Mouse (Mus musculus) urinary bladder, postnatal 14 days (tissue): ENCODE results near the gene Ofcc1.

Experiments used
- DNase-seq: peaks from one replicate; pipeline ENCODE4 v3.0.0; 2021; ENCODE audit warnings: low spot score

Ofcc1 gene

GRCm38 (mm10) chr13:40236356-40236755 lies 124.9 kb downstream of the Ofcc1 start:
- DNase-seq = no peak

DNA sequence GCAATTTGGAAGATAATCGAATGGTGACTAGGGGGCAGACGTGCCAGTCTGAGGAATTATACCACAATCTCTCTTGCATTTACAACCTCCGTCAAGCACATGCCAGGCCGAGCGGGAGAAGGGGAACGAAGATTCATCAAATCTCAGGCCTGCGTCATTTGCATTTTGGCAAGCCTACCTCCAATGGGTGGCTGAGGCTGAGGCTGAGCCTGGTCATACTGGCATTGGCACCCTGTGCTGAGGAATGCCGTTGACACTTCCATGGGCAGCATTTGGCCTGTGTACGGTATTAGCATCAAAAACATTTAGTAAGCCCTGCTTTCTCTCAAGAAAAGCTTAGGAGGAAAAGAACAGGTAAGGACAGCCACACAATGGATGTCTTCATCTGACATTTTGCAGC lies 152.9 kb downstream of the Ofcc1 start:
- DNase-seq = no peak

GRCm38 (mm10) chr13:40181786-40182185 lies 179.5 kb downstream of the Ofcc1 start:
- no peak for DNase-seq

- no peak for DNase-seq
Measured at GRCm38 (mm10) chr13:40171775-40172174, 189.5 kb downstream of the Ofcc1 start.

GRCm38 (mm10) chr13:40167871-40168270 lies 193.4 kb downstream of the Ofcc1 start:
- DNase-seq = no peak

DNA sequence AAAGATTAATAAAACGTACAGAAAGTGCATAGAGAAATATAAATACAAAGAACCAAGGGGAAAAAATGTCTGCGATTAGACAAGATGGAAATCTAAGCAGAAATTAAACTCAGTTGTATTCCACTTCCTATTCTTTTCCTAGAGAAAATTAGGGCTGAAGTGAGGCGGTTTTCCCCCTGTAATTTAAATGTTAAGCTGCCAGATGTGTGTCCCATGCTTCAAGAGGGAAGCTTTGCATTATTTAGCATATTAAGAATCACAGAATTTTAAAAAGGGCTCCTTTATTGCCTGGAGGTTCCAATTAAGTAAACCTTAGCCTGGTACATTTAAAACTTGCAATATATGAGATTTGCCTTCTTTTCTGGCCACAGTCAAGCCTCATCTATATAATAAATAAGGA lies 205.8 kb downstream of the Ofcc1 start:
- DNase-seq = no peak

DNA sequence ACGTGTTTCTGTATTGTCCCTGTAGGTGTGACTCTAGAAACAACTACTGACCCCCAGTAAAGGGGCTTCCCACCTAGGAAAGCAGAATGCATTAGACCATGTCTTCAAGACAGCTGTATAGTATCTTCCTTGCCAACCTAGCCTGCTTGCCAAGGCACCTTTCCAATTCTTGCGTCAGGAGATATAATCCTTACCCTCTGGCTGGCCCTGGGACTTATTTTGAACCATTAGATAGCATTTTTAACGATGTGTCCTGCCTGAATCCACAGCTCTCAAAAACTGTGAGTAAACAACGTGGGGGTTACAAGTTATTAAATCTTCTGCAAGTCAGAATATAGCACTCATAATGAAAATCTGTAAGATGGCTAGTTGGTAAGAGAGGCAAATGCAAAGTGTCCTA lies 221.3 kb downstream of the Ofcc1 start:
- no peak for DNase-seq

GRCm38 (mm10) chr13:40136096-40136495 lies 225.2 kb downstream of the Ofcc1 start:
- no peak for DNase-seq

GRCm38 (mm10) chr13:40135670-40136069 lies 225.6 kb downstream of the Ofcc1 start:
- no peak for DNase-seq

DNA sequence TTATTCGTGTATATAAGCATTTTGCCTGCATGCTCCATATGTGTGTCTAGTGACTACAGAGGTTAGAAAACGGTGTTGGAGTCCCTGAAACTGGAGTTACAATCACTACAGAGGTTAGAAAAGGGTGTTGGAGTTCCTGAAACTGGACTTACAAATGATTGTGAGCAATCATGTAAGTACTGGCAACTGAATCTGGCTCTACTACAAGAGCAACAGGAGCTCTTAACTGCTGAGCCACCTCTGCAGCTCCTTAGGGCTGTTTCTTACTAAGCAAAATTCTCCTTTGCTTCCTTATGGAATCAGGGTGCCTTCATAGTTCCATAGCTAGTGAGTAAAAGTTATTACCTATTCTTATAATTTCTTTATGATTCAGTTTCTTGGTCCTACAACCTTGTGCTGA lies 237.4 kb downstream of the Ofcc1 start:
- no peak for DNase-seq

GRCm38 (mm10) chr13:40112336-40112735 lies 248.9 kb downstream of the Ofcc1 start:
- no peak for DNase-seq

DNA sequence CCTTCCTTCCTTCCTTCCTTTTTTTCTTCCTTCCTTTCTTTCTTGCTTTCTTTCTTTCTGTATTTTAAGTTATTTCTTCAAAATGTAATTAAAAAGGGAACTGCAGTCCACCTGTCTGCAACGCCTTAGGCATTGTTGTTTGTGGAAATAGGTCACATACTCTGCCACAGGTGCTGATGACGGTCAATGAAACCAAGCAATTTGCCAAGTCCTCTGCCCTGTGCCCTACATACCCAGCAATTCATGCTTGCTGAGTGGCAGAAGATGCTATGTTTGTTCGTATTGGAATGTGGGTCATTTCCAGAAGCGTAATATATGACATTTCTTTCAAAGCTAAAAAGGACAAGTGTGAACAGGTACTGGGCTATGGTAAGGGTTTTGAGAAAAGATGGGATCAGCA lies 285.0 kb downstream of the Ofcc1 start:
- DNase-seq = no peak

- no peak for DNase-seq
Measured at GRCm38 (mm10) chr13:40074850-40075416, 286.3 kb downstream of the Ofcc1 start.

- no peak for DNase-seq
Measured at GRCm38 (mm10) chr13:40070004-40070403, 291.2 kb downstream of the Ofcc1 start.

GRCm38 (mm10) chr13:40061281-40061680 lies 300.0 kb downstream of the Ofcc1 start:
- no peak for DNase-seq

DNA sequence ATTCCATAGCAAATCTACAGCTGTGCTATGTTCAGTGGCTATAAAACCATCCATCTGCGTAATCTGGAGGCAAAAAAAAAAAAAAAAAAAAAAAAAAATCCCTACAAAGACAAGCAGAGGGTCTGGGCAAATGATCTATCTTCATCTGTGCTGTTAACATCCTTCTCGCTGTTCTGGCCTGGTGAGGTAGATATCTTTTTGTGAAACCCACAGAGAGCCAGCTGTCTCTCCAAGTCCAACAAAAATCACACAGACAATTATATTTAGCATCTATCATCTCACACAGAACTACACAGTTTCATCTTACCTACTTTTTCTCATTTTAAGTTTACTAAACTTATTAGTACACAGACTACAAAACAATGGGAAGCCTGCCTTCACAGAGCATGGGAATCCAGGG lies 323.4 kb downstream of the Ofcc1 start:
- no peak for DNase-seq

GRCm38 (mm10) chr13:40036981-40037765 lies 324.1 kb downstream of the Ofcc1 start:
- no peak for DNase-seq

DNA sequence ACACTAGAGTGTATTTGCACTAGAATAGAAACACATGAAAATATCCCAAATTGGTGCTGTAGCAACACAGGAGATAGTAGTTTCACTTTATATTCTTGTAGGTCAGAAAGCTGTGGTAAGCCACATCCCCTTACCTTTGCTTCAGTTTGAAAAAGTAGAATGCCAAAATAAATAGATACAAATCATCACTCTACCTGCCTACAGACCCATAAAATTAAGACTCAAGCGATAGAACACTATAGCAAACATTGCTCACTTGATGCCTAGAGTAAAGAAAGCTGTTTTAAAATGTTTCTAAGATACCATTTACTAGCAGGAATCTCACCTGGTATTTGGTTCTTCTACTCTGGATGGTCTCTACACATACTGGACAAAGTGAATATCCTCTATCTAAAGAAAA lies 331.8 kb downstream of the Ofcc1 start:
- no peak for DNase-seq

GRCm38 (mm10) chr13:40028827-40029226 lies 332.4 kb downstream of the Ofcc1 start:
- DNase-seq = no peak

DNA sequence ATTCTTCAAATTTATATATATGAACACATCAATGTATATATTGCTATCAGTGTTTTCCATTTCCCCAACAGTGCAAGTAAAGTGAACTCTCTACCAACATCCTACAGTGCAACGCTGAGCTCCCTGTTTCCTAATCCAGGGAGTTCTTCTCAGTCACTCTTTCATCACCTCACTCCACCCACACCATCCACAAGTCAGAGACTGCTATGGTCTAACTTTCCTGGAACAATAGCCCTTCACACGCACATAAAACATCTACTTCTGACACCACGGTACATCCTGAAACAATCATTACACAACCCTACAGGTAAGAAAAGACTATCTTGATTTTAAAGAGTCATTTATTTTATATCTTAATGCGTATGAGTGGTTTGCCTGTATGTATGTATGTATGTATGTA lies 335.4 kb downstream of the Ofcc1 start:
- DNase-seq = no peak

DNA sequence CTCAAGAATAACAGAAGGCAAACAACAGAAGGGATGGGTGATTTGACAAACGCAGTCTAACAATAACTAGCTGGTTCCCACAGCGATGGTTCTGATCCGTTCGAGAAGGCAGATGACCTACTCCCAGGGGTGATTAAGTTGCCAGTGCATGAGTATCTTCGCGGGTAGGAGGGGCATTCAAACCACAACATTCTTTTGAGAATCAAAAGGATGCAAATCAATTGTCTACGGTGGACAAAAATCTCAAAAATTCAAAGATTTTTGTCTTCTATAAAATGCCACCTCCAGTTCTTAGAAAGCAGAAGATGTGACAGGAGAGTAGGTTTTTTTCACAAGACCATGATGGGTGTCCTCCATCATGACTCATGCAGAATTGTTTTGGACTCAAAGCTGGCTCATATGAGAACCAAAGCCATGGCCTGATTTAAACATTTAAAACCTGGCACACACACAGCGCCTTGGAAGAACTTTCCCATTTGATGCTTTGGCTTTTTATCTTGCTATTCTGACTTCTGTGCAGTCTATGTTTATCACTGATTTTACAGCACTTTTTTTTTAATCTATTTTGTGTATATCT lies 338.0 kb downstream of the Ofcc1 start:
- no peak for DNase-seq

DNA sequence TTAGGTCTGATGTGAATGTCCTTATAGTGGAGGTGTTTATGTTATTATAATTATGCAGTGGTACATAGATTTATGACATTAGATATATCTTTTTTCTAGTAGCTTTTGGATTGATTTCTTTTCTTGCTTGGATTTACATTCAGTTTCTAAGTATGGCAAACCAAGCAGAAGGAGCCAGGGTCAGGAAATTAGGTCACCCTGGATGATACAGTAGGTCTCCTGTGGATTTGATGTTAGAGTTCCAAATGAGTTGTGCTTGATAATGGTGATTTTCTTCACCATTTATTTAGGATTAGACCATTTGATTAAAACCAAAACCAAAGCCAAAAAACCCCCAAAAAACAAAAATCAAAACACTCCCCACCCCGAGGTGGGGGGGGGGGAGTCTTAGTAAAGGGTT lies 338.6 kb downstream of the Ofcc1 start:
- no peak for DNase-seq

- DNase-seq = no peak
Measured at GRCm38 (mm10) chr13:40000236-40000635, 361.0 kb downstream of the Ofcc1 start.

DNA sequence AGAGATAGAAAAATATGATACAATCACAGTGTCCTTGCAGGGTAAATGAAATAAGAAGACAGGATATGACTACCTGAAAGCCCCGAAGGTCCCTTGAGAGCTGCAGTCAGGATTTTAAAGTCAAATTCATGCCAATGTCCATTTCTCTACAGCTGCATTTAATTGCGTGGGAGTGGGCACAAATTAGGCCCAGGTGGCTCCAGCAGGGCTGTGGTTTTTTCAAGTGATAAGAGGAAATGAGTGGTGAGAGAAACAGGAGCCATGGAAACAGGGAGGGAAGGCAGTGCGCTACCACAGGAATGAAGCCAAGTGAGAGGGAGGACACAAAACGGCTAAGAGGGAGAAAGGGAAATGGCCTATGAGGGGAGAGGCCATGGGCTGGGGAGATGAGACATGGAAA lies 363.3 kb downstream of the Ofcc1 start:
- DNase-seq = no peak
